Mouse (Mus musculus) lung, embryonic 14.5 days (tissue): Measurements from ENCODE around the gene Cacnb2. TPM values are rescaled to one million over a fixed set of nuclear protein-coding genes. Genes with fewer than 3 reads are reported as not detected.

Source experiments
- ATAC-seq: fragments of 200-750 bp; cut with Nextera tagmentation; 2 replicates; pipeline ENCODE4 v1.8.0; 2017; ENCODE audit warnings: mild to moderate bottlenecking, moderate TSS enrichment, moderate library complexity; ENCODE audit not compliant: insufficient read depth
- DNase-seq: peaks from one replicate; pipeline ENCODE4 v3.0.0-alpha.2; 2015
- H3K27ac ChIP-seq: fragments of 300-500 bp; sonication (generic); 2 replicates; pipeline ENCODE4 v1.5.1; 2014; ENCODE audit warnings: low read depth, mild to moderate bottlenecking, moderate library complexity
- H3K27me3 ChIP-seq: fragments of 300-500 bp; sonication (generic); 2 replicates; pipeline ENCODE4 v1.6.1; 2014; ENCODE audit warnings: low read length, control low read depth; ENCODE audit not compliant: insufficient read depth
- H3K36me3 ChIP-seq: fragments of 300-500 bp; sonication (generic); 2 replicates; pipeline ENCODE4 v1.6.1; 2014; ENCODE audit warnings: control low read depth; ENCODE audit not compliant: insufficient read depth
- H3K4me1 ChIP-seq: fragments of 300-500 bp; sonication (generic); 2 replicates; pipeline ENCODE4 v1.6.1; 2014; ENCODE audit warnings: antibody characterized with exemption, control low read depth; ENCODE audit not compliant: insufficient read depth
- H3K4me2 ChIP-seq: fragments of 300-500 bp; sonication (generic); 2 replicates; pipeline ENCODE4 v1.6.1; 2014; ENCODE audit warnings: mild to moderate bottlenecking
- H3K4me3 ChIP-seq: fragments of 300-500 bp; sonication (generic); 2 replicates; pipeline ENCODE4 v1.5.1; 2014; ENCODE audit warnings: low read depth, low read length
- H3K9ac ChIP-seq: fragments of 300-500 bp; sonication (generic); 2 replicates; pipeline ENCODE4 v1.6.1; 2014
- H3K9me3 ChIP-seq: fragments of 300-500 bp; sonication (generic); 2 replicates; pipeline ENCODE4 v1.6.1; 2016; ENCODE audit warnings: low read depth, low read length, control low read depth
- CTCF ChIP-seq: IDR thresholded peaks from 2 replicates; pipeline ENCODE4 v1.5.1; 2016; ENCODE audit warnings: antibody characterized with exemption, low read depth
- WGBS: fragments of 180-500 bp; shearing (Covaris S2); extraction: QIAGEN DNeasy Blood & Tissue Kit; methylation state at CpG from one replicate; pipeline ENCODE4 v1.1.7; 2014; 5-methylcytosine and 5-hydroxymethylcytosine counted together
- polyA plus RNA-seq: library from polyadenylated mRNA; unstranded; fragments of >200 nt; fragmentation: Nextera tagmentation; extraction: Ambion mirVana; gene quantifications from 2 replicates; pipeline ENCODE4 v1.2.1, GENCODE M21; 2014

Gene Cacnb2
- polyA plus RNA-seq, 1 experiment from 2014 or later, result 9.8 TPM

GRCm38 (mm10) chr2:14774375-14774774 lies 171.5 kb downstream of the Cacnb2 start:
- no peaks in the 10 kb centered on the region for H3K27me3 ChIP-seq
- H3K4me2 ChIP-seq, result no peak overlapping the region
- ATAC-seq (no peak), DNase-seq (no peak)
- H3K9me3 ChIP-seq, result no peaks in the 10 kb centered on the region
- no peaks in the 10 kb centered on the region for H3K4me1 ChIP-seq
- no peak overlapping the region for H3K9ac ChIP-seq
- 36% methylated on average over 1 of the region's 1 CpGs for WGBS
- TF ChIP-seq CTCF, result no peak
- no peak overlapping the region for H3K27ac ChIP-seq
- no peak overlapping the region for H3K4me3 ChIP-seq
- no peaks in the 10 kb centered on the region for H3K36me3 ChIP-seq

DNA sequence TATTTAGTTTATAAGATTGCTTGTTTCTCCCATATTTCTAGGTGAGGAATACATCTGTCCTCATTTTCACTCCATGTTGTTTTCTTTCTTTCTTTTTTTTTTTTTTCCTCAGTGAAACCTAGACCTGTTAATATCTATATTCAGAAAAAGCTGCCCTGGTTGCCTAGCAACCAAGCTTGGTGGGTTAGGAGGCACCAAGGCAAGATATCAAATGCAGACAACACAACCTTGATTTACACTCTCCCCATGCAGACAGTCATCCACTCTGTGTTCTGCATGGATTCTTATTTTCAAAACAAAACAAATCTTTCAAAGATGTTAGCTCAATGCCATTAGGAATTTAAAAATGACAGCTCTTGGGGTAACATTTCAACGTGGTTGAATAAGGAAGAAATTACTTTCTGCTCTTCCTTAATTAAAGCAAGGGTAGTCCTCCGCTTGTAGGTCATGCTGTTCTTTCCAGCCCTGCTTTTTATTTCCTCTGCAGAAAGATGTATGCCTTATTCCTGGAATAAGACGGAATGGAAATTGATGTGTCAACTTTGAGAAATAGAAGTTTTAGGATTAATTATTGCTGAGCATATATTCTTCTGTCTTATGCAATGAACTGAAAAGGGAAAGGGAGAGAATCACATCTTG lies 172.1 kb downstream of the Cacnb2 start:
- Histone ChIP-seq H3K9ac (no peak overlapping the region), H3K4me1 (no peaks in the 10 kb centered on the region), H3K9me3 (no peaks in the 10 kb centered on the region), H3K4me3 (no peak overlapping the region), H3K27ac (no peak overlapping the region), H3K4me2 (no peak overlapping the region), H3K27me3 (no peaks in the 10 kb centered on the region), H3K36me3 (no peaks in the 10 kb centered on the region)
- TF ChIP-seq CTCF, result no peak
- 69% methylated on average over 3 of the region's 3 CpGs for WGBS
- ATAC-seq (no peak), DNase-seq (no peak)

DNA sequence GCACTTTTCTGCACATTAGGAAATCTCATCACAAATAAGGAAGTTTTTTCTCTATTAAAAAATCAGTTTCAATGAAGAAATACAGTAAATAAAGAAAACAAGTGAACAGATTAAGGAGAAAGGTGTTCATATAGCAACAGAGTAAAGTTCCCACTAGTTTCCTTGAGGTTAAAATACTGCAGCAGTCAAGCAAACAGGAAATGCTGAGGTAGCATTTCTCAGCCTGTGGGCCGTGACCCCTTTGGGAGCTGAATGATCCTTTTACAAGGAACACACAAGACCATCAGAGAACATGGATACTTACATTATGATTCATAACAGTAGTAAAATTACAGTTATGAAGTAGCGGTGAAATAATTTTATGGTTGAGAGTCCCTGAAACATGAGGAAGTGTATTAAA lies 185.1 kb downstream of the Cacnb2 start:
- no peak for DNase-seq
- Histone ChIP-seq H3K4me1 (no peaks in the 10 kb centered on the region), H3K4me2 (no peak overlapping the region), H3K4me3 (no peak overlapping the region), H3K27ac (no peak overlapping the region), H3K36me3 (no peaks in the 10 kb centered on the region), H3K9me3 (no peaks in the 10 kb centered on the region), H3K9ac (no peak overlapping the region), H3K27me3 (no peaks in the 10 kb centered on the region)
- no peak for ATAC-seq
- TF ChIP-seq CTCF, result no peak
- 82% methylated on average over 2 of the region's 2 CpGs for WGBS

DNA sequence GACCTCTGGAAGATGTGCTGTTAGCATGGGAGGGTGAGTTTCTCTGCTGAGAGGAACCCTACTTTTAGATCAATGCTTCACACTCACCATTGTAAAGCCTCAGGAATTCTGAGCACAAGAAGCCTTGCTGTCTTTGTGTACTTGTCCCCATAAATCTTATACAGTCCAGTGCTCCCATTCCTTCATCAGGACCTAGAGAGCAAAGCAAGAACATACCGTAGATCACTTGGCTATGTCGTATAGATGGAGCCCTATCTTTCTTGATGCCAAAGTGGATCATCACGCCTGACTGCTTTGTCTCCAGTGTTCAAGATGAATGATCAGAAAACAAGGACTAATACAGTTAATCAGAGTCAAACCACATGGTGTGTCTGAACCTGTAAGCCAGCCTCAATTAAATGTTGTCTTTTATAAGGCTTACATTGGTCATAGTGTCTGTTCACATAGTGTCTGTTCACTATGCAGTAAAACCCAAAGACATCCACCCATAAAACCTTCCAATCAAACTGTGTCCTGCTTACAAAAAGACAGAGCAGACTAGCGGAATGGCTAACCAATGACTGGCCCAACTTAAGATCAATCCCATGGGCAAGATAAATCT lies 198.7 kb downstream of the Cacnb2 start:
- H3K4me2 ChIP-seq, result no peak overlapping the region
- H3K9ac ChIP-seq, result no peak overlapping the region
- WGBS, result 91% methylated on average over 4 of the region's 4 CpGs
- H3K4me3 ChIP-seq, result no peak overlapping the region
- H3K9me3 ChIP-seq, result no peaks in the 10 kb centered on the region
- no peak for TF ChIP-seq CTCF
- H3K27me3 ChIP-seq, result no peaks in the 10 kb centered on the region
- H3K36me3 ChIP-seq, result no peaks in the 10 kb centered on the region
- ATAC-seq (no peak), DNase-seq (no peak)
- H3K4me1 ChIP-seq, result no peaks in the 10 kb centered on the region
- no peak overlapping the region for H3K27ac ChIP-seq

- H3K9me3 ChIP-seq, result no peaks in the 10 kb centered on the region
- no peak for ATAC-seq
- DNase-seq, result no peak
- no peak overlapping the region for H3K4me3 ChIP-seq
- no peak overlapping the region for H3K27ac ChIP-seq
- no peak for TF ChIP-seq CTCF
- no peak overlapping the region for H3K9ac ChIP-seq
- H3K4me2 ChIP-seq, result no peak overlapping the region
- no peaks in the 10 kb centered on the region for H3K36me3 ChIP-seq
- 0 out of 2 replicates have a peak, but pooled peaks cover 3% of the 10 kb centered on the region for H3K4me1 ChIP-seq
- no peaks in the 10 kb centered on the region for H3K27me3 ChIP-seq
- 67% methylated on average over 6 of the region's 6 CpGs for WGBS
These were observed 204.9 kb downstream of the Cacnb2 start for GRCm38 (mm10) chr2:14807650-14808347.

- no peak overlapping the region for H3K4me3 ChIP-seq
- no peak for TF ChIP-seq CTCF
- no peaks in the 10 kb centered on the region for H3K9me3 ChIP-seq
- H3K36me3 ChIP-seq, result no peaks in the 10 kb centered on the region
- no peak overlapping the region for H3K9ac ChIP-seq
- ATAC-seq, result no peak
- no peak overlapping the region for H3K27ac ChIP-seq
- no peaks in the 10 kb centered on the region for H3K4me1 ChIP-seq
- H3K27me3 ChIP-seq, result no peaks in the 10 kb centered on the region
- no peak for DNase-seq
- no peak overlapping the region for H3K4me2 ChIP-seq
These were observed 212.1 kb downstream of the Cacnb2 start for GRCm38 (mm10) chr2:14814977-14815376.

DNA sequence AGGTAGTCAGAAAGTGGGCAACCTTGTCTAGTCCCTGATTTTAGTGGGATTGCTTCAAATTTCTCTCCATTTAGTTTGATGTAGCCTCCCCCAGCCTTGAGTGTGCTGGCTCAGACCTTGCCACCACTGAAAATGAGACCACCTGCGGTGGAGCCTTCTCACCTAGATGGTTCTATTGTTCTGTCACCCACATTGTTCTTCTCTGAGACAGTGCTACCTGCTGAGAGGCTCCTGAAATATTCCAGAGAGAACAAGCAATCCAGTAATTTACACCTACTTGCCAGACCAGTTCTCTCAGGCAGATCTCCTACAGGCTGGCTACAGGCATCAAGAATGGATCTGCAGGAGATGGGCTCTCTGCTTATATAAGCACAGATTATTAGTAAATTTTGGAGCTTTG lies 215.8 kb downstream of the Cacnb2 start:
- WGBS, result 38% methylated on average over 1 of the region's 1 CpGs
- H3K4me1 ChIP-seq, result no peaks in the 10 kb centered on the region

More for the DNA sequence above, 215.8 kb downstream of the Cacnb2 start:
- Histone ChIP-seq H3K4me2 (no peak overlapping the region), H3K4me3 (no peak overlapping the region), H3K27me3 (no peaks in the 10 kb centered on the region), H3K9me3 (no peaks in the 10 kb centered on the region), H3K36me3 (no peaks in the 10 kb centered on the region), H3K27ac (no peak overlapping the region), H3K9ac (no peak overlapping the region)
- DNase-seq (no peak), ATAC-seq (no peak)
- TF ChIP-seq CTCF, result no peak
